Mouse (Mus musculus) ES-Bruce4 (cell line): ENCODE data around the gene Olfr437. TPM values are rescaled to one million over a fixed set of nuclear protein-coding genes. Genes with fewer than 3 reads are reported as not detected.
"Not testable (repeated sequence)": the region's sequence is repeated elsewhere in the genome, so short reads cannot be mapped to it uniquely, and the experiment has no call there.

ENCODE experiments used
- H3K27ac ChIP-seq: 2 replicates; pipeline ENCODE4 v1.5.1; 2012; ENCODE audit warnings: low read length, inconsistent platforms; ENCODE audit not compliant: insufficient read depth
- H3K27me3 ChIP-seq: 2 replicates; pipeline ENCODE4 v1.6.1; 2012; ENCODE audit warnings: mild to moderate bottlenecking, low read length, inconsistent platforms; ENCODE audit not compliant: control insufficient read depth, poor library complexity, insufficient read depth, severe bottlenecking
- H3K36me3 ChIP-seq: 2 replicates; pipeline ENCODE4 v1.6.1; 2012; ENCODE audit warnings: inconsistent platforms, mild to moderate bottlenecking, low read length, moderate library complexity; ENCODE audit not compliant: control insufficient read depth, poor library complexity, insufficient read depth, severe bottlenecking
- H3K4me1 ChIP-seq: one replicate; pipeline ENCODE4 v1.8.1; 2011; ENCODE audit warnings: low read length; ENCODE audit not compliant: control insufficient read depth, insufficient read depth
- H3K4me3 ChIP-seq: 2 replicates; pipeline ENCODE4 v1.5.1; 2011; ENCODE audit warnings: low read depth, mild to moderate bottlenecking, low read length
- H3K9ac ChIP-seq: 2 replicates; pipeline ENCODE4 v1.6.1; 2012; ENCODE audit warnings: low read depth, mild to moderate bottlenecking, inconsistent platforms; ENCODE audit not compliant: poor library complexity, severe bottlenecking
- H3K9me3 ChIP-seq: replicated peaks from 2 replicates; pipeline ENCODE4 v1.6.1; 2012; ENCODE audit warnings: mild to moderate bottlenecking, low read length, inconsistent platforms; ENCODE audit not compliant: control insufficient read depth, poor library complexity, insufficient read depth, severe bottlenecking
- CTCF ChIP-seq: IDR thresholded peaks from one replicate; pipeline ENCODE4 v1.8.1; 2011; ENCODE audit warnings: low read depth, low read length
- EP300 ChIP-seq: IDR thresholded peaks from 2 replicates; pipeline ENCODE4 v1.6.1; 2011; ENCODE audit warnings: low read depth, low read length; ENCODE audit not compliant: insufficient read depth
- POLR2A ChIP-seq: IDR thresholded peaks from one replicate; pipeline ENCODE4 v1.8.1; 2011; ENCODE audit warnings: low read length; ENCODE audit not compliant: insufficient read depth
- polyA plus RNA-seq: library from polyadenylated mRNA; stranded (reverse); fragments of >200 nt; gene quantifications from 2 replicates; pipeline ENCODE4 v1.2.4, GENCODE M21; 2011; ENCODE audit warnings: low read depth; ENCODE audit not compliant: missing spikeins, insufficient read depth, insufficient read length

The Olfr437 gene
- polyA plus RNA-seq = not detected in 2 replicates

- Histone ChIP-seq H3K9me3 (no peaks in the 10 kb centered on the region), H3K27me3 (no peaks in the 10 kb centered on the region), H3K27ac (no peak within 1 kb of the TSS), H3K4me1 (no peaks in the 10 kb centered on the region), H3K36me3 (no peaks in the 10 kb centered on the region), H3K9ac (no peak within 1 kb of the TSS), H3K4me3 (no peak within 1 kb of the TSS)
- TF ChIP-seq CTCF = no peak
Measured at GRCm38 (mm10) chr6:43162982-43163381, at the start of gene Olfr437. Gene Olfr437 (plus strand): TSS chr6:43163282.

GRCm38 (mm10) chr6:43146267-43146666 is 16.8 kb upstream of the Olfr437 start, which contains the start of gene Olfr237-ps1:
Gene Olfr237-ps1 (plus strand): TSS chr6:43146567.
- H3K9ac ChIP-seq, H3K27ac ChIP-seq, H3K27me3 ChIP-seq, H3K9me3 ChIP-seq, H3K36me3 ChIP-seq, H3K4me3 ChIP-seq, H3K4me1 ChIP-seq: not testable (repeated sequence)

GRCm38 (mm10) chr6:43159502-43159901 is 3.6 kb upstream of the Olfr437 start:
- TF ChIP-seq POLR2A (no peak), CTCF (no peak), EP300 (no peak)
- Histone ChIP-seq H3K4me1 (no peaks in the 10 kb centered on the region), H3K4me3 (no peak overlapping the region), H3K27me3 (no peaks in the 10 kb centered on the region), H3K36me3 (no peaks in the 10 kb centered on the region), H3K9ac (no peak overlapping the region), H3K27ac (no peak overlapping the region), H3K9me3 (no peaks in the 10 kb centered on the region)

- H3K9me3 ChIP-seq = no peaks in the 10 kb centered on the region
- no peak overlapping the region for H3K9ac ChIP-seq
- no peak overlapping the region for H3K27ac ChIP-seq
- H3K36me3 ChIP-seq = no peaks in the 10 kb centered on the region
- TF ChIP-seq EP300 (no peak), CTCF (no peak), POLR2A (no peak)
- no peaks in the 10 kb centered on the region for H3K27me3 ChIP-seq
- no peak overlapping the region for H3K4me3 ChIP-seq
- H3K4me1 ChIP-seq = no peaks in the 10 kb centered on the region
Measured at GRCm38 (mm10) chr6:43167246-43167645, 4.2 kb downstream of the Olfr437 start.

GRCm38 (mm10) chr6:43171840-43172239 is 8.8 kb downstream of the Olfr437 start, which contains the start of gene Olfr13:
Gene Olfr13 (plus strand): TSS chr6:43172140.
- H3K36me3 ChIP-seq = no peaks in the 10 kb centered on the region
- TF ChIP-seq EP300 = no peak
- TF ChIP-seq POLR2A = no peak
- TF ChIP-seq CTCF = no peak
- no peak within 1 kb of the TSS for H3K9ac ChIP-seq
- H3K27me3 ChIP-seq = no peaks in the 10 kb centered on the region
- H3K27ac ChIP-seq = no peak within 1 kb of the TSS
- H3K9me3 ChIP-seq = no peaks in the 10 kb centered on the region
- no peaks in the 10 kb centered on the region for H3K4me1 ChIP-seq
- no peak within 1 kb of the TSS for H3K4me3 ChIP-seq

GRCm38 (mm10) chr6:43178129-43178528 is 15.0 kb downstream of the Olfr437 start:
- Histone ChIP-seq H3K9me3 (no peaks in the 10 kb centered on the region), H3K9ac (no peak overlapping the region), H3K4me1 (no peaks in the 10 kb centered on the region), H3K36me3 (no peaks in the 10 kb centered on the region), H3K27ac (no peak overlapping the region), H3K27me3 (no peaks in the 10 kb centered on the region), H3K4me3 (no peak overlapping the region)
- TF ChIP-seq EP300 (no peak), POLR2A (no peak), CTCF (no peak)
